Mouse (Mus musculus) left cerebral cortex, adult 2 months (tissue): ENCODE measurements around the gene Cfh. TPM values are rescaled to one million over a fixed set of nuclear protein-coding genes. Genes with fewer than 3 reads are reported as not detected.
"Not testable (repeated sequence)": the region's sequence is repeated elsewhere in the genome, so short reads cannot be mapped to it uniquely, and the experiment has no call there.

Experiments
- DNase-seq, 2 experiments: peaks; one replicate each; pipeline ENCODE4 v3.0.0; 2021 to 2022; ENCODE audit warnings: low spot score in 2 of 2, mixed read lengths in 1 of 2; ENCODE audit errors: extremely low spot score in 1 of 2
- H3K27ac ChIP-seq: fragments of 200-600 bp; 2 replicates; pipeline ENCODE4 v1.8.1; 2022
- H3K4me3 ChIP-seq: fragments of 200-600 bp; 2 replicates; pipeline ENCODE4 v1.8.1; 2022
- CTCF ChIP-seq: fragments of 200-600 bp; IDR thresholded peaks from 2 replicates; pipeline ENCODE4 v1.8.1; 2022; ENCODE audit warnings: antibody characterized with exemption, mild to moderate bottlenecking, moderate library complexity
- intact Hi-C: fragments of 180-260 bp; cut with DNase I; formaldehyde crosslinking; loops from one replicate; pipeline ENCODE4 v1.15.1; 2025
- long read RNA-seq, 2 experiments: library from polyadenylated mRNA; stranded (forward); transcript quantifications; one replicate each; pipeline ENCODE4 v2.0.0; 2021; ENCODE audit warnings: borderline mapping rate in 2 of 2
- total RNA-seq, 2 experiments: library from RNA; stranded (reverse); gene quantifications; 2 replicates each; pipeline ENCODE4 v1.2.3; 2021

The Cfh gene
- 10 to 100 TPM; 15.6 to 17.8 TPM for total RNA-seq
- long read RNA-seq, experiment 1, full-length matches to known transcripts, result 9 of 20 reads
- long read RNA-seq, experiment 1, partial matches to known transcripts, result 1 of 20 reads
- long read RNA-seq, experiment 1, other reads (novel, unspliced or antisense), result 10 of 20 reads
- long read RNA-seq, experiment 2, full-length matches to known transcripts, result 6 of 13 reads
- long read RNA-seq, experiment 2, partial matches to known transcripts, result 0 of 13 reads
- long read RNA-seq, experiment 2, other reads (novel, unspliced or antisense), result 7 of 13 reads

DNA sequence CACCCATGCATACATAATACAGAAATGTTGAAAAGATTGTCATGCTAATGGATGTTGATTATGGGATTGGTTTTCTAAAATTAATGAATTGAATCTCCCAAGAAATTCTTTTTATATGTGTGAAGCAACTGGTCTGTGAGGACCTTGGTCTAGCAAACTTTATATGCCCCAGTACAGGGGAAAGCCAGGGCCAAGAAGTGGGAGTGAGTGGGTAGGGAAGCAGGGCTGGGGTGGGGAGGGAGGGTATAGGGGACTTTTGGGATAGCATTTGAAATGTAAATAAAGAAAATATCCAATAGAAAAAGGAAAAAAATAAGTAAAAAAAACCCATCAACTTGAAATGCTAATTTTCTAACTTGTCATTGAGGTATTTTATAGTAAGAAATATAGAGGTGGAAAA lies at the start of gene Cfh:
Gene Cfh (minus strand): TSS at position 101 of the 400 bp plus-strand sequence.
- H3K27ac ChIP-seq, DNase-seq, intact Hi-C loops: not testable (repeated sequence)
- peak within 1 kb of the TSS; percentile 13; the same call in 1 of the 2 replicates for H3K4me3 ChIP-seq

- no peak for TF ChIP-seq CTCF
- intact Hi-C loops, result loop anchor here (5.0 kb wide), 1 partner anchor 34 kb away; no protein-coding TSS in a partner anchor
- no peak for DNase-seq
- Histone ChIP-seq H3K4me3 (no peak overlapping the region), H3K27ac (no peak overlapping the region)
Measured at GRCm38 (mm10) chr1:140226673-140227072, 43.1 kb upstream of the Cfh start.

DNA sequence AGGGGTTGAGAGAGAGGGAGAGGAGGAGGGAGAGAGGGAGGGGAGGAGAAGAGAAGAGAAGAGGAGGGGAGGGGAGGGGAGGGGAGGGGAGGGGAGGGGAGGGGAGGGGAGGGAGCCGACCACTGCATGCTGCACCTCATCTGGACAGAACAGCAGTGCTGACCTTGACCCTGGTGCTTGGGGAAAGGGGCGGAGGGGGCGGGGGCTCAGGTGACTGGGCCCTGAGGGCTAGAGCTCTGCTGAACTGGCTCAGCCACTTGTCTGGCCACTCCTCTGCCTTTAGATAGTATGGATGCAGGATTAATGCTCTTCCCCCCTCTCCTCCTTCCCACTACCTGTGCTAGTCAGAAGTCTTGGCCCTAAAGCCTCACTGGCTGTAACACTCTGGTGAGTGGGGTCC lies 41.7 kb upstream of the Cfh start:
- intact Hi-C loops, result loop anchor here (5.0 kb wide), 1 partner anchor 33 kb away; no protein-coding TSS in a partner anchor

DNA sequence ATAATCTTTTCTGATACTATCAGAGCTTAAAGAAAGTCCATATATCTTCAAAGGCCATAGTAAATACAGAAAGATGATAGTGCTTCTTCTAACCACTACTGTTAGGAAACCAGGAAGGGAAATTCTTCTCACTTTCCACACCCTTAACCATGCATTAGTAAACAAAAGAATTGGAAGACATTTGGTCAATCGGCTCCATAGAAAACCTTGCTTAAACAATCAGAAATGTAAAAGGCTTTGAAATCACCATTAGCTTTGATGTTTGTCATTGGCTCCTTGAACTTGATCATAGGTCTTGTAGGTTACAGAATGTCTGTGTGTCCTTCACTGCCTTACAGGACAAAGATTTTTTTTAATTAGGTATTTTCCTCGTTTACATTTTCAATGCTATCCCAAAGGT lies 21.8 kb upstream of the Cfh start:
- Histone ChIP-seq H3K4me3 (no peak overlapping the region), H3K27ac (no peak overlapping the region)
- TF ChIP-seq CTCF, result no peak
- intact Hi-C loops, result no loop called here
- DNase-seq, result no peak

More for the DNA sequence above, 41.7 kb upstream of the Cfh start:
- DNase-seq, result no peak
- Histone ChIP-seq H3K27ac (no peak overlapping the region), H3K4me3 (no peak overlapping the region)
- no peak for TF ChIP-seq CTCF

- intact Hi-C loops, H3K4me3 ChIP-seq, DNase-seq, H3K27ac ChIP-seq: not testable (repeated sequence)
Measured at GRCm38 (mm10) chr1:140188500-140188899, 4.9 kb upstream of the Cfh start.

GRCm38 (mm10) chr1:140183208-140183607 lies 356 bp downstream of the Cfh start:
- intact Hi-C loops, result no loop called here
- peak in 1 of 2 experiments; percentile 8 for DNase-seq
- TF ChIP-seq CTCF, result no peak
- Histone ChIP-seq H3K27ac (no peak overlapping the region; the same call in 1 of the 2 replicates), H3K4me3 (no peak overlapping the region)

DNA sequence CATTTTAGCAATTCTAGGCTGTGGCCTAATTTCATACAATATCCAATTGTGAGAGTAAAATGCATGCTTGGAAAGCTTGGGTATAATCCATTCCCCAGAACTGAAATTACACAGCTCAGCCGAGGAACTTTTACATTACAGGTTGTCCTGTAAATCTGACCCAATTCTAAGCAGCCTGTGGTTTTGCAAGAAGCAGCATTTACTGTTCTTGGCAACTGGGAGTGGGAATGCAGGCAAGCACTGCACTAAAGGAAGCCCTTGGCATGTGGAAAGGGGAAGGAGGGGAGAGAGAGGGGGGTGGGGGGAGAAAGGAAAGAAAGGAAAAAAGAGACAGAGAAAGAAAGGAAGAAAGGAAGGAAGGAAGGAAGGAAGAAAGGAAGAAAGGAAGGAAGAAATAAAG lies 3.4 kb downstream of the Cfh start:
- TF ChIP-seq CTCF, result no peak
- H3K27ac ChIP-seq, result no peak overlapping the region
- DNase-seq, result no peak

DNA sequence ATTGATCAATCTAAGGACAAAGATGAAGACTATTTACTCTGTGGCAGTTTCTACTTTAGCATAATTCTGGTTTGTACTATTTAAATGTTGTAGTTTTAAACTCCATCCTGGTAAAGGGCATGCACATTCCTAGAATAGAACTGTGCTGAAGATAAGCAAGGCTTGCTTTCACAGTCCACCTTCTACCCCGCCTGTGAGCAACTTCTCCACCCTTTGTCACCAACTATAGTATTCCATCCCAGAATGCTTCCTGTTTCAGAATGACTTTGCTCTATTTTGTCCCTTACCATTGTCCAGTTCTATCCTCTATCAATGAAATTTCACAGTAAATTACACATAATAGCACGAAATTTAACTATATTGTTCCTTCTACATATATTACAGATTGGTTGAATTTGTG lies 8.1 kb downstream of the Cfh start:
- TF ChIP-seq CTCF, result no peak
- Histone ChIP-seq H3K27ac (no peak overlapping the region), H3K4me3 (no peak overlapping the region)
- DNase-seq, result no peak
- intact Hi-C loops, result loop anchor here (10.0 kb wide), 1 partner anchor 209 kb away; no protein-coding TSS in a partner anchor

More for the DNA sequence above, 3.4 kb downstream of the Cfh start:
- no peak overlapping the region for H3K4me3 ChIP-seq
- intact Hi-C loops, result no loop called here

DNA sequence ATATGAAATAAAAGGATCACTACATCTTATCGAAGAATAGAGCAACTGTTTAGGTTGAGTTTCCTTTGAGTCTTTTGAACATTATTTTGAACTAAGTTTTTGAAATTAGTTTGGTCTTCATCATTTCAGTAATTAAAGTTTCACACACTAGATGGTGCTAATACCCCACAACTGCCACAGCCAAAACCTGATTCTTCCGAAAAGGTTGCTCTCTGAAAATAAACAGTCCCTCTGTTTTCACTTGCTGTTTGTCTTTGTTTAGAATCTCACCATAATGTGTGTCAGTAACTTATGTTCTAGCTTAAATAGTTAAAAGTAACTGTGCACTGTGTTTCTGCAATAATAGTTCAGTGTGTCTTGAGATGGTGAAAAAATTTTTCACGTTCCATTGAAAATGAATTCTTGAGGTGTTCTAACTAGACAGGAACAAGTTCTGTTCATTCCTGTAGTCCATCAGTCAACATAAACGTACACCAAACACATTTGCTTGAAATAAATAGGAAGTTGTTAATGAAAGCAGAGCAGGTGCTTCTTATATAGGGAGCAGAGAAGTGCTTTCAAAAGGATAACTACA lies 11.9 kb downstream of the Cfh start:
- peak overlapping the region; percentile 35 for H3K4me3 ChIP-seq
- H3K27ac ChIP-seq, result no peak overlapping the region
- intact Hi-C loops, result loop anchor here (1.0 to 10.0 kb wide), 4 partner anchors 76 to 489 kb away; partner anchors contain the start of gene Kcnt2
- peak; percentile 78 for TF ChIP-seq CTCF
- no peak for DNase-seq

DNA sequence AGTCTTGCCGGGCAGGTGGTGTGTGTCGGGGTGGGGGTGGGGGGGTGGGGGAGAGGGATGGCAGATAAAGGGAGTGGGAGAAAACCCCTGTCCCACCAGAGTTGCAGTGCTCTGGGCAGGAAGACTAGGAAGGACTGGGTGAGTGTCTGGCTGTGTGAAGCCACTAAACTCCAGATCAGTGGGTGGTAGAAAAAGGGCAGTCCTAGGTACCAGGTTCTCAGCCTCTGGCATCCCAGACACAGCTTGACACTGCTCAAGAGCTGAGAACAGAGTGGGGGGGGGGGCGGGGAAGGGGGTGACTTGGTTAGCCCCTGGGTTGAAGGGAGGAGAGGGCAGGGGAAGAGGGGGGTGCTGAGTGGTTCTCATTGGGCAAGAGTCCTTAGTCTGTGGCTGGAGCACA lies 24.6 kb downstream of the Cfh start:
- DNase-seq, result no peak
- intact Hi-C loops, result no loop called here
- Histone ChIP-seq H3K4me3 (no peak overlapping the region), H3K27ac (no peak overlapping the region)
- TF ChIP-seq CTCF, result no peak

GRCm38 (mm10) chr1:140069471-140069870 lies 114.1 kb downstream of the Cfh start:
- no peak overlapping the region for H3K27ac ChIP-seq
- H3K4me3 ChIP-seq, result no peak overlapping the region
- intact Hi-C loops, result loop anchor here (5.0 kb wide), 1 partner anchor 197 kb away; no protein-coding TSS in a partner anchor
- DNase-seq, result no peak
- TF ChIP-seq CTCF, result no peak

Other genes starting within 250 kb of the Cfh start
- 10 to 100 TPM; 54.9 to 60.2 TPM for gene Kcnt2, start 62.4 kb upstream of the Cfh start, total RNA-seq